Mouse (Mus musculus): ENCODE measurements at regions not wholly inside any gene's neighbourhood (a gene's known extent, or its start where the extent isn't known, plus 50 kb on each side); places are given as distances from the start of the nearest gene placed in this dataset. TPM values are rescaled to one million over a fixed set of nuclear protein-coding genes. Genes with fewer than 3 reads are reported as not detected.

- Histone ChIP-seq H3K27me3 (ENCODE audit: control insufficient read depth, insufficient read depth, low read length) (no peaks in the 10 kb centered on the region), H3K4me2 (no peak overlapping the region), H3K4me1 (ENCODE audit: control insufficient read depth, insufficient read depth, low read length) (no peaks in the 10 kb centered on the region), H3K36me3 (ENCODE audit: control insufficient read depth, insufficient read depth, low read length) (no peaks in the 10 kb centered on the region), H3K9me3 (replicated peaks; ENCODE audit: control insufficient read depth, low read length) (no peaks in the 10 kb centered on the region), H3K27ac (ENCODE audit: low read depth, low read length) (no peak overlapping the region), H3K9ac (ENCODE audit: low read depth, low read length) (no peak overlapping the region), H3K4me3 (ENCODE audit: low read depth, low read length) (no peak overlapping the region)
- 76% methylated on average over 7 of the region's 7 CpGs for WGBS (ENCODE audit: insufficient replicate concordance)
- no peak for ATAC-seq (replicated peaks; ENCODE audit: insufficient number of reproducible peaks, low FRiP score, low TSS enrichment)
These were observed 63.4 kb upstream of the Syt1 start for GRCm38 (mm10) chr10:109074218-109074617.

Small RNAs in the stretch of these regions (microRNA-seq; reads per million reads assigned to microRNA genes)
- not detected for gene Gm44495 (ENCODE audit: borderline number of aligned reads)
